Mouse (Mus musculus) erythroblast, embryonic 14.5 days (primary cell): ENCODE measurements around the gene Tmem165.

ENCODE experiments used
- GATA1 ChIP-seq: IDR thresholded peaks from 2 replicates; pipeline ENCODE4 v1.6.1; 2012; ENCODE audit warnings: low read length, inconsistent platforms, mixed read lengths
- TAL1 ChIP-seq: IDR thresholded peaks from 3 replicates; pipeline ENCODE4 v1.6.1; 2012; ENCODE audit warnings: low read length, inconsistent platforms, mixed read lengths

DNA sequence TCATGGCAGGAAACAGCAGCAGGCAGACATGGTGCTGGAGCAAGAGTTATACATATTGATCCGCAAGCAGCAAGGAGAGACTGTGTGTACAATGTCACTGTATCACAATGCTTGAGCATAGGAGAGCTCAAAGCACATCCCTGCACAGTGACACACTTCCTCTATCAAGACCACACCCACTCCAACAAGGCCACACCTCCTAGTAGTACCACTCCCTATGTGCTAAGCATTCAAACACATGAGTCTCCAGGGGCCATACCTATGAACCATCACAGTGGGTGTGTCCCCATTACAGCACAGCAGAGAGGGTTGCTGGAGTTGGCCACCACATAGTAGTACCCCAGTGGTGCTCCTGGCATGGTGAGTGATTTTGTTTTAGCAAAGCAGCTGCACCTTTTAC is 37.3 kb upstream of the Tmem165 start:
- TF ChIP-seq TAL1 (no peak), GATA1 (no peak)
